ENCODE assay signal across 8 mouse cellular contexts in the genomic region with DNA sequence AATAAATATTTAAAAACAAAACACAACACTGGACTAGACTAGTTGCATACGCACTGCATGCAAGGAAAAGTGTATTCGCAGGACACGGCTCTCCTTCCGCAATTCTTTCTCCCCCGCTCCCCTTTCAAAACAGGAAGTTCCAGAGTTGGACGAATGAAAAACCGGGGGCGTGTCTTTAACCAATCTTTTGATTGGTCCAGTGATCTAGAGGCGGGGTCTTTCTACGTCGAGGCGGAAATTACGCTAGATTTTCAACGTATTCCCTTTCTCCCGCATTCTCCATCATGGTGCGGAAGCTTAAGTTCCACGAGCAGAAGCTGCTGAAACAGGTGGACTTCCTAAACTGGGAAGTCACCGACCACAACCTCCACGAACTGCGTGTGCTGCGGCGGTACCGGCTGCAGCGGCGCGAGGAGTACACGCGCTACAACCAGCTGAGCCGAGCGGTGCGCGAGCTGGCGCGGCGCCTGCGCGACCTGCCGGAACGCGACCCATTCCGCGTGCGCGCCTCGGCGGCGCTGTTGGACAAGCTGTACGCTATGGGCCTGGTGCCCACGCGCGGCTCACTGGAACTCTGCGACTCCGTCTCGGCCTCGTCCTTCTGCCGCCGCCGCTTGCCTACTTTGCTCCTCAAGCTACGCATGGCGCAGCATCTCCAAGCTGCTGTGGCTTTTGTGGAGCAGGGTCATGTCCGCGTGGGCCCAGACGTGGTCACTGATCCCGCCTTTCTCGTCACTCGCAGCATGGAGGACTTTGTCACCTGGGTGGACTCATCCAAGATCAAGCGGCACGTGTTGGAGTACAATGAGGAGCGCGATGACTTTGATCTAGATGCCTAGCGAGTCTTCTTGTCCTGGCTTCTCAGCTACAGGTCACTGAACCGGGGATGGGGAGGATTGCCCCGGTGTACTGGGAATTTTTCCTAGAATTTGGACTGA. TPM values are rescaled to one million over a fixed set of nuclear protein-coding genes. Genes with fewer than 3 reads are reported as not detected.
DNase-seq lines count a peak whose midpoint lies in the region; ATAC-seq and TF ChIP-seq lines count a peak whose summit lies in the region.

Imp3 (plus strand) TSS at position 253 of the 938 bp plus-strand sequence.

- TF ChIP-seq CTCF in kidney, postnatal 0 days (IDR thresholded peaks at IDR 0.05; ENCODE audit: low read depth): no peak

- peak; percentile 93 for ATAC-seq in erythroid progenitor cell, adult 5-6 weeks (replicated peaks; ENCODE audit: low FRiP score, poor library complexity, severe bottlenecking)
- ATAC-seq in heart, embryonic 12.5 days (ENCODE audit: insufficient number of reproducible peaks, low FRiP score): peak; percentile 92
- ATAC-seq in kidney, postnatal 0 days (replicated peaks; ENCODE audit: low FRiP score, low read depth): peak; percentile 88
- peak; percentile 90 for ATAC-seq in liver, embryonic 11.5 days (replicated peaks; ENCODE audit: low FRiP score)
- ATAC-seq in stomach, embryonic 14.5 days (ENCODE audit: insufficient number of reproducible peaks, insufficient read depth, low FRiP score, low read depth): peak; percentile 94

- H3K9ac ChIP-seq in heart, embryonic 12.5 days: peak within 1 kb of the TSS; percentile 83
- H3K9ac ChIP-seq in kidney, postnatal 0 days (ENCODE audit: low read depth, low read length): peak within 1 kb of the TSS; percentile 73
- H3K9ac ChIP-seq in liver, embryonic 11.5 days (ENCODE audit: low read depth, low read length): peak within 1 kb of the TSS; percentile 89
- peak within 1 kb of the TSS; percentile 72 for H3K9ac ChIP-seq in stomach, embryonic 14.5 days (replicated peaks; ENCODE audit: low read depth, low read length)

- no peaks in the 10 kb centered on the region for H3K9me3 ChIP-seq in heart, embryonic 12.5 days (replicated peaks)
- no peaks in the 10 kb centered on the region for H3K9me3 ChIP-seq in kidney, postnatal 0 days (replicated peaks; ENCODE audit: low read length)
- no peaks in the 10 kb centered on the region for H3K9me3 ChIP-seq in liver, embryonic 11.5 days (ENCODE audit: control insufficient read depth, low read length)
- no peaks in the 10 kb centered on the region for H3K9me3 ChIP-seq in stomach, embryonic 14.5 days (ENCODE audit: control insufficient read depth, low read depth, low read length)

- H3K36me3 ChIP-seq in heart, embryonic 12.5 days: no peaks in the 10 kb centered on the region
- H3K36me3 ChIP-seq in kidney, postnatal 0 days (ENCODE audit: insufficient read depth, low read length): no peaks in the 10 kb centered on the region
- no peaks in the 10 kb centered on the region for H3K36me3 ChIP-seq in liver, embryonic 11.5 days (ENCODE audit: control insufficient read depth, insufficient read depth, low read length)
- no peaks in the 10 kb centered on the region; the same call in 1 of the 2 replicates for H3K36me3 ChIP-seq in stomach, embryonic 14.5 days (ENCODE audit: control insufficient read depth, insufficient read depth, low read length)

- peak within 1 kb of the TSS; percentile 81 for H3K4me2 ChIP-seq in heart, embryonic 12.5 days
- H3K4me2 ChIP-seq in kidney, postnatal 0 days (ENCODE audit: low read length): peak within 1 kb of the TSS; percentile 82
- H3K4me2 ChIP-seq in liver, embryonic 11.5 days: peak within 1 kb of the TSS; percentile 87
- peak within 1 kb of the TSS; percentile 83 for H3K4me2 ChIP-seq in stomach, embryonic 14.5 days (replicated peaks; ENCODE audit: low read depth, low read length)

- H3K4me3 ChIP-seq in heart, embryonic 12.5 days: peak within 1 kb of the TSS; percentile 73
- peak within 1 kb of the TSS; percentile 73 for H3K4me3 ChIP-seq in kidney, postnatal 0 days (replicated peaks; ENCODE audit: low read depth, low read length)
- peak within 1 kb of the TSS; percentile 89 for H3K4me3 ChIP-seq in liver, embryonic 11.5 days (ENCODE audit: low read depth, low read length)
- H3K4me3 ChIP-seq in stomach, embryonic 14.5 days (ENCODE audit: low read depth, low read length): peak within 1 kb of the TSS; percentile 76

- peak; percentile 95 for DNase-seq in CD4-positive helper T cell, adult 2 months (ENCODE audit: low read depth, low spot score)
- DNase-seq in brain, embryonic 18.5 days (ENCODE audit: low read depth, low spot score): peak; percentile 94
- DNase-seq in kidney, postnatal 0 days (ENCODE audit: low spot score): peak; percentile 100
- DNase-seq in liver, embryonic 11.5 days (ENCODE audit: low spot score): peak; percentile 81
- DNase-seq in naive thymus-derived CD4-positive, alpha-beta T cell, adult 2 months (ENCODE audit: low read depth): peak; percentile 95

- H3K4me1 ChIP-seq in heart, embryonic 12.5 days (replicated peaks): peaks cover 17% of the 10 kb centered on the region
- H3K4me1 ChIP-seq in kidney, postnatal 0 days (replicated peaks; ENCODE audit: insufficient read depth, low read length): peaks cover 4% of the 10 kb centered on the region; the same call in 1 of the 2 replicates
- H3K4me1 ChIP-seq in liver, embryonic 11.5 days (replicated peaks; ENCODE audit: control insufficient read depth, insufficient read depth, low read length): peaks cover 4% of the 10 kb centered on the region; the same call in 1 of the 2 replicates
- peaks cover 6% of the 10 kb centered on the region; the same call in 1 of the 2 replicates for H3K4me1 ChIP-seq in stomach, embryonic 14.5 days (ENCODE audit: control insufficient read depth, insufficient read depth, low read length)

- whole genome bisulfite sequencing in heart, embryonic 12.5 days: under 1% methylated on average over 70 of the region's 73 CpGs
- WGBS in kidney, postnatal 0 days: under 1% methylated on average over 73 of the region's 73 CpGs
- under 1% methylated on average over 73 of the region's 73 CpGs for WGBS in liver, embryonic 11.5 days
- under 1% methylated on average over 73 of the region's 73 CpGs for WGBS in stomach, embryonic 14.5 days

- no peaks in the 10 kb centered on the region for H3K27me3 ChIP-seq in heart, embryonic 12.5 days (replicated peaks)
- no peaks in the 10 kb centered on the region for H3K27me3 ChIP-seq in kidney, postnatal 0 days (ENCODE audit: insufficient read depth, low read length)
- H3K27me3 ChIP-seq in liver, embryonic 11.5 days (replicated peaks; ENCODE audit: control insufficient read depth, insufficient read depth, low read length): no peaks in the 10 kb centered on the region
- no peaks in the 10 kb centered on the region for H3K27me3 ChIP-seq in stomach, embryonic 14.5 days (ENCODE audit: control insufficient read depth, insufficient read depth, low read length)

- peak within 1 kb of the TSS; percentile 79 for H3K27ac ChIP-seq in heart, embryonic 12.5 days (ENCODE audit: poor library complexity, severe bottlenecking)
- H3K27ac ChIP-seq in kidney, postnatal 0 days: peak within 1 kb of the TSS; percentile 96
- H3K27ac ChIP-seq in liver, embryonic 11.5 days (ENCODE audit: low read depth, low read length): peak within 1 kb of the TSS; percentile 87
- peak within 1 kb of the TSS; percentile 86 for H3K27ac ChIP-seq in stomach, embryonic 14.5 days (ENCODE audit: low read length)

RNA-seq across cellular contexts. Expression of gene Imp3, which starts in this region (rescaled TPM):
- total RNA-seq in erythroid progenitor cell, adult 5-6 weeks (2015; ENCODE audit: low replicate concordance): 38.2 and 46.5 TPM in 2 replicates
- total RNA-seq in erythroid progenitor cell, adult 5-6 weeks (2017; ENCODE audit: low replicate concordance): 22.8 and 23.5 TPM in 2 replicates
- 58.2 and 65.0 TPM in 2 replicates for polyA plus RNA-seq in heart, embryonic 12.5 days (2016; fragmentation: Nextera tagmentation; extraction: Ambion mirVana)
- 112 and 123 TPM in 2 replicates for polyA plus RNA-seq in kidney, postnatal 0 days (2015; fragmentation: Nextera tagmentation; extraction: Ambion mirVana)
- polyA plus RNA-seq in liver, embryonic 11.5 days (2014; fragmentation: Nextera tagmentation; extraction: Ambion mirVana): 105 and 110 TPM in 2 replicates
- 76.8 and 78.1 TPM in 2 replicates for polyA plus RNA-seq in stomach, embryonic 14.5 days (2014; fragmentation: Nextera tagmentation; extraction: Ambion mirVana)

Comparison
In these comparisons a context has a peak if more than half of its experiments do, and no peak if none do; other contexts are left out.
1. Peak in every context shown above with its lines: DNase-seq, ATAC-seq, H3K4me3 ChIP-seq and H3K27ac ChIP-seq.